Mouse (Mus musculus): Measurements from ENCODE around the gene Sfi1.
A peak's percentile ranks its signal among the peaks of the same experiment; 100 is the strongest.
"Not testable (repeated sequence)": the region's sequence is repeated elsewhere in the genome, so short reads cannot be mapped to it uniquely, and the experiment has no call there.

Sfi1 gene

DNA sequence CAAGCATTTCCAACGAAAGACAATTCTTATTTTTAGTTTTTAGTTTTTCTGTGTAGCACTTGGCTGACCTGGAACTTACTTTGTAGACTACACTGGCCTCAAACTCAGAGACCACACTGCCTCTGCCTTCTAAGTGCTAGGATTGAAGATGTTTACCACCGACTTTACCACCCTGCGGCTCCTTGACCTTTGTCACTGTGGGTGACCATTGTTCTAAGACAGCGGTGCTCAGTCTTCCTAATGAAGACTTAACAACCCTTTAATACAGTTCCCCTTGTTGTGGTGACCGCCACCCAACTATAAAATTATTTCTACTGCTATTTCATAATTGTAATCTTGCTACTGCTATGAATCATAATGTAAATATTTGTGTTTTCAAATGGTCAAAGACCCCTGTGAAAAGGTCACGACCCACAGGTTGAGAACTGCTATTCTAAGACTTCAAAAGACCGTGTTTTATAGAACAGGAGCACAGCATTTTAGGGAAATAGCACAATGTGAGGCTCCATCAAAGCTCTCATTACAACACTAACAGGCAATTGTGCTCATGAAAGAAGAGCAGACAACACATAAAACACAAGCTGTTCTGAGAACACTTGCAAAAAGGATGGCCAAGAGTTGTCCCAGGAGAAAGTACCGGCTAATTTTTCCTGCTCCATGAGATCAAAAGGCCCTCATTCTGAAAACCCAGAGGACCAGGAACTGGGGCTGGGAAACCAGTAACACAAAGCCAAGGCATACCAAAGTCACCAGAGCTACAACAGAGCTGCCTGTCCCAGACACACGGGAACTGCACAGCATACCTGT is 47.7 kb downstream of the Sfi1 start:
- DNase-seq (ENCODE audit: low spot score) = peak; percentile 62

DNA sequence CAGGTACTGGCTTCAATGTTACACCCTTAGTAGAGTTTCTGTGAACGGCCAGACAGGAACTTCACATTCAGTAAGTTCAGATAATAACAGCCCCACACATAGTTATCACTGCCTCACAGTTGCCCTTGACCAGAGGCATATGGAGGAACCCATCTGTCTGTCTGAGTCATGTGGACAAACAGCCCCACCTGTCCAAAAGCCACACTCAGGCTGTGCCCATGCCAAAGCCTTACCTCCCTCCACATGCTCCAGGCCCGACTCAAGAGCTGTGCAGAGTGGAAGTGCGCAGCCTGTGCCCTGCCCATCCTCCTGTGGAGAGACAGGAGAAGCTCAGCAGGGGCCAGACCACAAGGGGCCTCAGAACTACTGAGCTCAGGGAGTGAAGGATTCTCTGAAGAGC is 49.3 kb downstream of the Sfi1 start:
- DNase-seq (ENCODE audit: low spot score) = not testable (repeated sequence)

DNA sequence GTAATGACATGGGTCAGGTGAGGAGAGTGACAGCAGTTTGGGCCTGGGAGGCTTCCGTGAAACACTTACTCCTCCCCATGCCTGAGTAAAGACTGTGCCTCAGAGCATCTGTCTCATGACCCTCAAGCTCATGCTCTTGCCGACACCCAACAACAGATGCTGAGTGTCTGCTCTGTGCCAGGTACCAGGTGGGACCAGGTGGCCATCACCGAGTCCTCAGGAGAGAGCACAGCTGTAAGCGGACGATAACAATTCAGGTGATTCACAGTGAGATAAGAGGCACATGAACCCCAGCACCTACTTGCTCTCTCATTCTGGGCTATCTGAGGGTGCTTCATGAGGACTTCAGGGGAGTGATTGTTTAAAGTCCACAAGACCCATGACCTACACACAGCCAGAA is 50.9 kb downstream of the Sfi1 start:
- peak; percentile 93 for DNase-seq (ENCODE audit: low spot score)

DNA sequence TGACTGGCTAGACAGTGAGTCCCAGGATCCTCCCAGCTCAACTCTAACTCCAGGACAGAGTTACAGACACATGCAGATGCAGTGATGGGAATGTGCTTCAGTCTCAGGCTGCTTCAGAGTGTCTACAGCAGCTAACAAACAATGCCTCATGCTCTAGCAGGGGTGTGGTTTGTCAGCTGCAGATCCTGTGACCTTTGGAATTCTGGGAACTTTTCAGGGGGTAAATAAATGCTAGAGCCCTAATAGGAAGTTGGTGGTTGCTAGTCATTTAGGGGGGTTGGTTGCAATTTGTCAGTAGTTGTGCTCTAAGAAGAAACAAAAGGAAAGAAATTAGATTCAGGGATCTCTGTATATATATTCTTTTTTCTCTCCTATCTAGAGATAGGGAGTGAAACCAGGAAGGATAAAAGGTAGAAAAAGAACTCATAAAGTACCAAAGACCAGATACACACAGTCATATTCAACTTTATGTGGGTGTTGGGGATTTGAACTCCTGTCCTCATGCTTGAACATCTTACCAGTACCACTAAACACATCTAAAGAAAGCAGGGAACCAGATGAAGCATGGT is 52.2 kb downstream of the Sfi1 start:
- not testable (repeated sequence) for DNase-seq (ENCODE audit: low spot score)

DNA sequence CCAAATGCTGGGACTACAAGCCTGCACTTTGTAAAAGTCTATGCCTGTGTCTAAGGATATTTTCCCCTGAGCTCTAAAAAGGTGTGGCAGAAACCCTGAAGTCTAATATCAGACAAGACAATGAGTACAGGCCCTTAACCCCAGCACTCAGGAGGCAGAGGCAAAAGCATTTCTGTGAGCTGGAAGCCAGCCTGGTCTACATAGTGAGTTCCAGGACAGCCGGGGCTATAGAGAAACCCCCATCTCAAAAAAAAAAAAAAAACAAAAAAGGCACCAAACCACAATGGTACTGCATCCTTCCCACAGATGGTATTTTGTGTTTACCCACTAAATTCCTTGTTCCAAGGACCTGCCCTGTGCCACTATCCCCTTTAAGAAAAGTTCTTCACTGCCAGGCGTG is 54.9 kb downstream of the Sfi1 start:
- peak; percentile 77 for DNase-seq (ENCODE audit: low spot score)

DNA sequence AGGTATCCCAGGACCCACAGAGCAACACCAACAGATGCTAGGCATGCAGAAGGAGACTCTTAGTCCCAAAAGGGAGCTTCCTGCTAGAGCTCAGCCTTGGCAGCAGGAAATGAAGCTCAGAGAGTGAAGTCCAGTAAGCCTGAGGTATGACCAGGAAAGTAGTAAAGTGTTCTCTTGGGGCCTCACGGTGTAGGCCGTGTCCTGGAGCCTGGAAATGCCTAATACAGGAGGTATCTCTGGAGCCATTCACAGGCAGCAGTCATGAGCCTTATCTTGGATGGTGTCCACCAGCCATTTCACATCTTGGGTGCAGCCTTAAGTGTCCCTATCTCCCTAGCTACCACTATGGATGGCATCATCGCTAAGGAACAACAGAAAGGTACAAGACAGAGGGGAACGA is 56.0 kb downstream of the Sfi1 start:
- peak; percentile 81 for DNase-seq (ENCODE audit: low spot score)

DNA sequence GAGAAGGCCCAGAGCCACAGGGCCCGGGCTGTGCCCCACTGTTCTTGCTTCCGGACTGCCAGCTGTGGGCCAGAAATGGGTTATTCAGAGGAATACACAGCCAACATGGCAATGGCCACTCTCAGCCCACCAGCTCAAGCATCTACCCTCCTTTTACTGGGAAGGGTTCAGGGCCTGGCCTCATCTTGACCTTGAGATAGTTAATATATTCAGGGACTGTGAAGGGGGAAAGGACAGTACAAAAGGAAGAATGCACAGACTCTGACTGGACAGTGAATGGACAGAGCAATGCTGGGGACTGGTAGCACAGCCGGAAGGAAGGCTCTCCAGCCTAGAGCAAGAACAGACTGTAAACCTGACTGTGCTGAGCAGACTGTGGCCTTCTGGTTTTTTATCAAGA is 57.3 kb downstream of the Sfi1 start:
- DNase-seq (ENCODE audit: low spot score) = not testable (repeated sequence)

DNA sequence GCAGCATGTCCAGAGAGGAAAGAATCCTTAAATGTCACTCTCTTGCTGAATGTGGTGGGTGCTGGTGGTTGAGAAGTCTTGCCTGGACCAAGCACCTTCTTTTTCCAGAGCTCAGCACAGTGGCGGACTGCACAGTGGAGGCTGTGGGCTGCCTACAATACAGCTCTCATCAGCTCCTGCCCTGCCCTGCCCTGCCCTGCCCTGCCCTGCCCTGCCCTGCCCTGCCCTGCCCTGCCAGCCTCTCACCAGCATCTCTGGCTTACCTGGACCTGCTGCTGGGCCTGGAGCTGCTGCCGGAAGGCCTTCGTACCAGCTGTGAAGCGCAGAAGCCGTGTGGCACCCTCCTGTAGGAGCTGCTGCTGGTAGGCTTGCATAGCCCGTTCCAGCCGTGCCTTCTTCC is 57.9 kb downstream of the Sfi1 start:
- not testable (repeated sequence) for DNase-seq (ENCODE audit: low spot score)

DNA sequence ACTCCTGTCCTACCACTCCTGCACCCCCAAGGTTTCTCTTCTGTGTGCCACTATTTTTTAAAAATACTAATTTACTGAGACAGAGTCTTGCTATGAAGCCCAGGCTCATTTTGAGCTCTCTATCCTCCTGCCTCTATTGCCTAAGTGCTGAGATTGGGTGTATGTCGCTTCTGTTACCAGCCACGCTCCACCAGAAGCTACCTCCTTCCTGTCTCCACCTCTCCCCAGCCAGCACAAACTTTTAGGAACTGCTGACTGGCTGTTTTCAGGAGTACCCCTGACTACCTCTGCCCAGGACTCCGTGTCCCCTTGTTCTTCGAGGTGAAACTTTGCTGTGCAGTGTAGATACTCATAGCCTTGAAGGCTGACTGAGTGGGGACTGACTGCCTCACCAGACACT is 59.9 kb downstream of the Sfi1 start:
- not testable (repeated sequence) for DNase-seq (ENCODE audit: low spot score)

DNA sequence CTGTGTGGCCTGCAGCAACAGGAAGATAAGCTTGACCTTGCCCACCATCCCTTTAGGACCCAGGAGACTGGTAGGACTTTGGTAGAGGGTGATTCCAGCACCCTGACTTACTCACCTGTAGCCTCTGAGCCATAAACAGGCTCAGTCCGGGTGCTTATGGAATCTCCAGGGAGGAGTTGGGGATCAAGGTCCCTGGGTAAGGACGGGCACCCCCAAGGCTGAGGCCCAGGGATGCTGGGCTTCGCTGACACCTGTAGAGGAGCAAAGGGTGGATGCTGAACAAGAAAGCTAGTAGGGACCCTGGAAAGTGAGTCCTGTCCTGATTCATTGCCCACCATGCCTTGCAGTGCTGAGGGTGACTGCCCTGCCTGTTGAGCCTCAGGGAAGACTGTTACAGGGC is 60.3 kb downstream of the Sfi1 start:
- peak; percentile 71 for DNase-seq (ENCODE audit: low spot score)

DNA sequence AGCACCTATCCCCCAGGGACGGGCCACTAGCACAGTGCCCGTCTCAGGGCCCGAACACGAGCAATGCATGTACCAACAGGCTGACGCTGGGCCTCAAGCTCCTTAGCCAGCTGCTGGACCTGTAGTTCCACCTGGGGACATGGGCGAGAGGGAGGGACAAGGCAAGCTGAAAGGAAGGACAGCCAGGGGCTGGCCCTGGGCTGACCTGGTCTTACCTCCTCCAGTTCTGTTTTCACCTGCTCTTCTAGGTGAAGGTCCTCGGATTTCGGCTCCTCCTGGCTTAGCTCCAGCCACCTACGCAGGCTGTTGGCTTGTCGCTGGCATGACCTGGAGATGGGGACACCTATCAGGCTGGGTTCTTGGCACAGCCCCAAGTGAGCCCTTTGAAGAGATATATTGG is 61.3 kb downstream of the Sfi1 start:
- peak; percentile 88 for DNase-seq (ENCODE audit: low spot score)

DNA sequence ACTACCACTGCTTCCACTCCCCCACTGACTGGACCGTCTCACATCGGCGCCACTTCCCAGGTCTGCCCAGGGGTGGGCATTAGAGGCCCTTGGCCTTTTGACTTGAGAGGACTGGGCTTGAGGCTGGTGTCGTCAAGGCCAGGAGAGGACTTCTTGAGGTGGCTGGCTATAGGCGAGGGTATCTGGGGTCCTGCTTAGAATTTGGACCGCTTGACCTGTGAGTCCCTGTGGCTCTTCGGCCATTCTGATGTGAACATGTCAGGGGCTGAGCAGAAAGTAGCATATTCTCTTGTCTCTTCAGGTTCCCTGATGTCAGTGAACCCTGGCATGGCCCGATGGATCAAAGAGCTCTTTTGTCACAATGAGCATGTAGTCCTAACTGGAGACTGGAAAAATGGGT is 63.4 kb downstream of the Sfi1 start:
- peak; percentile 91 for DNase-seq (ENCODE audit: low spot score)

DNA sequence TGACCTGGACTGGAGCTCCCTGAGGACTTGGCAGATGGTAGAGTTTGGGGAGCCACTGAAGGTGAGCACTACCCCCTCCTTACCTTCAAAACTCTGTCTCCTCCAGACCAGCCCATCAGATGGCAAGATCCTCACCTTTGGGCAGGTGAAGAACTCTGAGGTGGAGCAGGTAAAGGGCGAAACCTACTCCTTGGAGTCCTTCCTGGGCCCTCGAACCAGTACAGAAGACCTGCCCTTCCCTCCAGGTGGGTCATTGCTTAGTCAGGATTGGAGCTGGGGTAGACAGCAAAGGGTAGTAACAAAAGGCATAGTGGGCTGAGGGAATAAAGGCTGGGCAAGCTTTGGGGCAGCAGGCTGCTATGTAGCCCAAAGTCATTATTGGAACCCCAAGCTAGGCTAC is 64.0 kb downstream of the Sfi1 start:
- DNase-seq (ENCODE audit: low spot score) = peak; percentile 57

DNA sequence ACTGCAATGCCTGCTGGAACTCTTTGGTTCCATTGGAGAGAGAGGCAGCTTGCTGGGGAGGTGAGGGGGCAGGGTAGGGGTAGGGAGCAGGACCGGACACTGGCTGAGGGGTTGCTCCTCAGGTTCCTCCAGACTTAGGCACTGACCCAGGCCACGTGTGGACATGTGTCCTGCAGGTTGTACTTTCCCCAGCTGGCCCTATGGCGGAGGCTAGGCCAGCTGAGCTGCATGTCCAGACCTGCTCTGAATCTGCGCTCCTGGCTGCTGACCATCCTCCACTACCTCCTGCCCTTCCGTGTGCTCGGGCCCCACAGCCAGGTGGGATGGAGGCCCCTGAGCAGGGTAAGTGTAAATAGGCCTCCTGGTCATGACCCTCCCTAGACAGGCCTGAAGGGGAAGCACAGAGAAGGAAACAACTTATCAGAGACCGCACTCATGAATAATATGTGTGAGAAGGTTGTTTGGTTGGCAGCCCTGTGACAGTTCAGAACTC is 65.9 kb downstream of the Sfi1 start:
- peak; percentile 84 for DNase-seq (ENCODE audit: low spot score)

DNA sequence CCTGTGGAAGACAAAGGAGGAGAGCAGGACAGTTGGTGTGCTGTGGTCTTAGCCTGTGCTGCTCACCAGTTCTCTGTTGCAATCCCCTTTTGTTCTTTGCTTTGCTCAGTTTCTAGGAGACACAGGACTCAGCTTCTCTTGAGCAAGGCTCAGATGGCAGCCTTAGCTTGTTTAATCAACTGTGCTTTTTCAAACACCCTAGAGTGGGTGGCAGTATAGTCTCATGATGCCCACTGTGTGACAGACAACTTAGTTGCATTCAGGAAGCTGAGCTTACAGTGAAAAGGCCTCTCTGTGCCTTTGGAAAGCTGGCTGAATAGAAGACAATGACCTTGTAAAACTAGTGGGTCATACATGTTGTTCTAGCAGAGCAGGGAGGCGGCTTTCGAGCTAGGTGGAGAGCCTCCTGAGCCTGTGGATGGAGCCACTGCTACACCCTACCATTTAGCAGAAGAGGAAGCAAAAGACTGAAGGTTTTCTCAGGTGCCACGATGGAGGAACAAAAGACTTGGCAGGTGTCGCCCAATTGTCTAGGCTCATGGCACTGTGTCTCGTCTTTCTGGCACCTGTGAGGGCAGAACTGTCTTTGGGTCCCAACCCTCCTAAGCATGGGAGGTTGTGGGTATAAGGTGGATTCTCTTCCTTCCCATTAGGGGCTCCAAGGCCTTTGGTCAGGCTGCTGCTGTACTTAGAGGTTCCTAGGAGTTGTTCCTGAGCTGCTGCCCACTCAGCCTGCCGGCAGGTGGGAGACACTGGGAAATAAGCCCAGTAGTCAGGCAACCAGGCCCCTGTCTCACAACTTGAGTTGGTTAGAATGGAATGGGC is 66.6 kb downstream of the Sfi1 start:
- peak; percentile 96 for DNase-seq (ENCODE audit: low spot score)

DNA sequence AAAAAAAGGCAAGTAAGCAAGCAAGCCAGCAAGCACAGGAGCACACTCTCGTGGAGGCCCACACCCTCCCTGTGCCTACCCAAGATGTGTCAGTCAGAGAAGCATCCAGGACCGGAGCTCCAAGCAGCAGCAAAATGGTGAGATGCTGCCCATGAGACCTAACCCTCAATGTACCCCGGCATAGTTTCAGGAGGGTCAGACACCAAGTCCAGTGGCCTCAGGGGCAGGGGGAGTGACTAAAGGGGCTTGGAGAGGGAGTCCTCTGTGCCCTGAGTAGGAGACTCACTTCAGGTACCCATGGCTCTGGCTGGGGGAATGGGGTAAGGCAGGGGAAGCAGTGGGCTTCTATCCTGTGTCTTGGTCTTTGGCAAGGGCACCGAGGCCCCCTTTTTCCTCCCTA is 67.3 kb downstream of the Sfi1 start:
- DNase-seq (ENCODE audit: low spot score) = not testable (repeated sequence)

DNA sequence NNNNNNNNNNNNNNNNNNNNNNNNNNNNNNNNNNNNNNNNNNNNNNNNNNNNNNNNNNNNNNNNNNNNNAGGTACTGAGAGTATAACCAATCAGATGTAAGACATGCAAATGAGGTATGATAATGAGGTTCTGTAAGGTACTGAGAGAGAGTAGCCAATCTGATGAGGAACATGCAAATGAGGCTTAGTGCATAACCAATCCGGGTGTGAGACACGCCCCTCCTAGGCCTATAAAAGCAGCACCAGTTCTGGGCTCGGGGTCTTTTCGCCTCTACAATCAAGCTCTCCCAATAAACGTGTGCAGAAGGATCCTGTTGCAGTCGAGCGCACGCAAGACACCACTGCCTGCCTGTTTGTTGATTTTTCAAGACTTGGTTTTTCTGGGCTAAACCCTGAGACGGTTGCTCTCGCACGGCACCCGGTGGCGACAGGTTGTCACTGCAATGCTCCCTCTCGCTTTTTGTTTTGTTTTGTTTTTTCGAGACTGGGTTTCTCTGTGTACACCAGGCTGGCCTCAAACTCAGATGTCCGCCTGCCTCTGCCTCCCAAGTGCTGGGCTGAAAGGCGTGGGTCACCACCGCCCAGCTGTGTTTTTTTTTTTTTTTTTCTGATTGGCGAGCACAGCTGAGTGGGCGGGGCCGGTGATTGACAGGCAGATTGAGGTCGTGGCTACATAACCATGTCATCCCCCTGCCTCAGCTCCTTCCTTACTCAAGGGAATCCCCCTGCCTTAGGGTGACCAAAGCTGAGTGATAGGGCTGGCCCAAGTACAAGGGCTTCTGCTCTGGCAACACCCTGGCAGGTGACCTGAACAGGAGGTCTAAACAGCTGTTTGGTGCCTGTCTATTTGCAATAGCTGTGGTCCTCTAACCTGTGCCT is 68.1 kb downstream of the Sfi1 start:
- DNase-seq (ENCODE audit: low spot score) = not testable (repeated sequence)

DNA sequence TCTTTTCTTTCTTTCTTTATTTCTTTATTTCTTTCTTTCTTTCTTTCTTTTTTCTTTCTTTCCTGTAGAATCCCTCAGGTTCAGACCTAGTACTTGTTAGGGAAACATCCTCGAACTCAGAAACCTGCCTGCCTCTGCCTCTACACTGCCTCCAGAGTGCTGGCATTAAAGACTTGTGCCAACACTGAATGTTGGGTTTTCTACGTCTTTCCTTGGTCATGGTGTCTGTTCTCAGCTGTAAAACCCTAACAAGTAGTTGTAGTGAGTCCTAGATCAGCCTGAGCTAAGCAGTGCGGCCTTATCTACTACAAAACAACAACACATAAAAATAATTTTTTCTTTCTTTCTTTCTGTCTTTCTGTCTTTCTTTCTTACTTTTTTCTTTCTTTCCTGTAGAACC is 78.9 kb downstream of the Sfi1 start:
- no peak for DNase-seq (ENCODE audit: low spot score)

DNA sequence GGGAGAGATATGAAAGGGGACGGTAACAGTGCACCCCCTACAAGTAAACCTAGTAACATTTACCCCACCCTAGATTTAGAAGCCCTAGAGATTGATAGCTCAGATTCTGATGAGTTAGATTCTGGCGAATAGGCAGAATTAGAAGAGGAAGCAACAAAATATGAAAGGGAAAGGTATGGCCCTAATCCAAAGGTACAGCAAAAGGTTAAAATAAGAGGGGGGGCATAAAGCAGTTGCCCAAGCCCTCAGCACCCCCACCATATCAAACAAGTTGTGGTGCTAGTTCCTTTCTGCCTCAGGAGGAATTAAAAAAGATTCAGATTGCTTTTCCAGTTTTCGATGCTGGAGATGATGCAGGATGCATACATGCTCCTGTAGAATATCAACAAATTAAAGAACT is 87.1 kb downstream of the Sfi1 start:
- no peak for DNase-seq (ENCODE audit: low spot score)

DNA sequence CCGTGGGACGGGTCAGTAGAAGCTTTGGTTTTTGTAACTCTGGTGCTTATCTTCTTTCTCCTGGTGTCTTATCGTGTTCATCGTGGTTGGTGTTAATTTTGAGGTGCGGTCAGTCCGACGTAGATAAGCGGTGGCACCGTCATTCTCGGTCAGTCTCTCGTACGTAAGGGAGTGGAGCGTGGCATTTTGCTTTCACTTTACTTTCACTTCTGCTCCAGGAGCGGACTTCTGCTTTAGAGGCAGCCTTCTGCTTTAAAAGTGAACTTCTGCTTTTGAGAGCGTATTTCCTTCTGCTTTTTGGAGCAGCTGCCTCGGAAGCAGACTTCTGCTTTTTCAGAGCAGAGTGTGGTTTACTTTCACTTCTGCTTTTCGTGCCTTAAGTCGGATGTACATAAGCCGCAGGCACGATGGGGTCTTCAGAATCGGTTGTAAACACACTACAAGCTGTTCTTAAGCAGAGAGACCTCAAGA is 88.0 kb downstream of the Sfi1 start:
- DNase-seq (ENCODE audit: low spot score) = no peak

DNA sequence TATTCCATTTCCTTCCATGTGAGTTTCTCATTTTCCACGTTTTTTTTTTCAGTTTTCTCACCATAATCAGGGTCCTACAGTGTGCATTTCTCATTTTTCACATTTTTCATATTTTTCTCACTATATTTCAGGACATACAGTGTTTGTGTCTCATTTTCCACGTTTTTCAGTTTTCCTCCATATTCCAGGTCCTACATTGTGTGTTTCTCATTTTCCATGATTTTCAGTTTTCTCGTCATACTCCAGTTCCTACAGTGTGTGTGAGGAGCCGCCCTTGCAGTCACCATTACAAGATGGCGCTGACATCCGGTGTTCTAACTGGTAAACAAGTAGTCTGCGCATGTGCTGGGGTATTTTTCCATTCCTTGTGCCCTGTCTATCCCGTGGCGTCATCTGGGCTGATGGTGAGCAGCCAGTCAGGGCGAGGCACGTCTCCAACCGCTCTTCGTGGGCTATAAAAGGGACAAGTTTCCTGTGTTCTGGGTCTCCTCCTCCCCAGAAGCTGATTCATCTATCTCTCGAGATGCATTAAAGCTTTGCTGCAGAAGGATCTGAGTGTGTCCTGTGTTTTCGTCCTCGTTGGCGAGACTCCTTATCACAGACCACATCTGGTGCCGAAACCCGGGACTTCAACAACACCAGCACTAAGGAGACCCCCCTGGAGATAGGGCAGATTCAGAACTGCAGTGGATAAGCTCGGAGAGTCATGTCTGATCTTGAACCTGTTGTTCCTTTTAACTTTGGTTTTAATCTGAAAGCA is 88.6 kb downstream of the Sfi1 start:
- peak; percentile 66 for DNase-seq (ENCODE audit: low spot score)

Data from testis, postnatal 10 days (tissue).